Mouse (Mus musculus): ENCODE measurements around the gene Fbxl18.

GRCm38 (mm10) chr5:142900651-142901050 lies 5.4 kb upstream of the Fbxl18 start:
- no peak for TF ChIP-seq CTCF (IDR thresholded peaks at IDR 0.05; ENCODE audit: insufficient read depth, low read length)
- TF ChIP-seq POLR2A (IDR thresholded peaks at IDR 0.05; ENCODE audit: borderline replicate concordance, extremely low read depth, low read depth, low read length): no peak

All from lung, adult 2 months (tissue).